Mouse (Mus musculus) C2C12 (cell line): ENCODE data around the gene Ttc34.

Source experiments
- CEBPB ChIP-seq: IDR thresholded peaks from one replicate; pipeline ENCODE4 v1.6.1; 2011; ENCODE audit warnings: low read depth, mild to moderate bottlenecking, control low read depth, moderate library complexity
- CTCF ChIP-seq: IDR thresholded peaks from one replicate; pipeline ENCODE4 v1.5.1; 2011; ENCODE audit not compliant: control insufficient read depth, insufficient read depth, insufficient read length
- FOSL1 ChIP-seq: IDR thresholded peaks from one replicate; pipeline ENCODE4 v1.8.0; 2011; ENCODE audit warnings: mild to moderate bottlenecking, low read length; ENCODE audit not compliant: poor library complexity, insufficient read depth, severe bottlenecking
- MAX ChIP-seq: IDR thresholded peaks from one replicate; pipeline ENCODE4 v1.6.1; 2011; ENCODE audit warnings: mild to moderate bottlenecking, control low read depth
- MYOG ChIP-seq: IDR thresholded peaks from one replicate; pipeline ENCODE4 v1.6.1; 2011; ENCODE audit not compliant: control insufficient read depth, insufficient read length; ENCODE audit errors: extremely low read depth
- USF1 ChIP-seq: IDR thresholded peaks from one replicate; pipeline ENCODE4 v1.6.1; 2011; ENCODE audit warnings: low read depth, mild to moderate bottlenecking, control low read depth, moderate library complexity

- TF ChIP-seq MAX (no peak), CTCF (no peak), USF1 (no peak), FOSL1 (no peak), CEBPB (no peak), MYOG (no peak)
Measured at GRCm38 (mm10) chr4:154866391-154866790, 29.1 kb downstream of the Ttc34 start.
